Mouse (Mus musculus) heart, adult 8-10 months (tissue): ENCODE measurements around the gene Klf11. TPM values are rescaled to one million over a fixed set of nuclear protein-coding genes. Genes with fewer than 3 reads are reported as not detected.
"Not testable (repeated sequence)": the region's sequence is repeated elsewhere in the genome, so short reads cannot be mapped to it uniquely, and the experiment has no call there.

ENCODE experiments used
- DNase-seq: peaks from one replicate; pipeline ENCODE4 v3.0.0; 2022; ENCODE audit warnings: low spot score
- total RNA-seq, 4 experiments: library from RNA; stranded (reverse); gene quantifications; 2 replicates each; pipeline ENCODE4 v1.2.4; 2022

The Klf11 gene
- total RNA-seq, 4 experiments from 2014 or later, result 7.9 to 11.9 (median 11.1) TPM

DNA sequence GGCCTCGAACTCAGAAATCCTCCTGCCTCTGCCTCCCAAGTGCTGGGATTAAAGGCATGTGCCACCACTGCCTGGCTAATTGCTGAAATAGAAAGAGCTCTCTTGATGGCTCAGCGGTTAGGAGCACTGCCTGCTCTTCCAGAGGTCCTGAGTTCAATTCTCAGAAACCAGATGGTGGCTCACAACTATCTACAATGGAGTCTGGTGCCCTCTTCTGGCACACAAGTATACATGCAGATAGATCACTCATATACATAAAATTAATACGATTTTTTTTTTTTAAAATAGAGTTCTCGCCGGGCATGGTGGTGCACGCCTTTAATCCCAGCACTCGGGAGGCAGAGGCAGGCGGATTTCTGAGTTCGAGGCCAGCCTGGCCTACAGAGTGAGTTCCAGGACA, 50.5 kb downstream of the Klf11 start:
- DNase-seq, result not testable (repeated sequence)

DNA sequence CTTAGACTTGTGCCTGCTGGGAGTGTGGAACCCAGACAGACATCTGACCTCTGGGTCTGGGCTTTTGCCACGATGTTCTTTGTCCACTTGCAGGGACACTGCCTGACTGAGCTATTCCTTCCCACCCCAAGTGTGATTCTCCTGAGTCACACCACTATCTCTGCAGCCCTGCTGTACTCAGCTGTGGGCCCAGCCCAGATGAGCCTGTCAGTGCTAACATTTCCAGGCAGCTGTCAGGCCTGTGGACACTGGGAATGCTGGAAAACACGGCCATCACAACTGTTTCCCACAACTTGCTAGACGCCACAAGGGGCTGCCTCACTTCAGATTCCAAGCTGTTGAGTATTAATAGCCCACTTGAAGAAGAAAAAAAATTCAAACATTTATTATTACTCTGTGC, 51.9 kb downstream of the Klf11 start:
- no peak for DNase-seq

DNA sequence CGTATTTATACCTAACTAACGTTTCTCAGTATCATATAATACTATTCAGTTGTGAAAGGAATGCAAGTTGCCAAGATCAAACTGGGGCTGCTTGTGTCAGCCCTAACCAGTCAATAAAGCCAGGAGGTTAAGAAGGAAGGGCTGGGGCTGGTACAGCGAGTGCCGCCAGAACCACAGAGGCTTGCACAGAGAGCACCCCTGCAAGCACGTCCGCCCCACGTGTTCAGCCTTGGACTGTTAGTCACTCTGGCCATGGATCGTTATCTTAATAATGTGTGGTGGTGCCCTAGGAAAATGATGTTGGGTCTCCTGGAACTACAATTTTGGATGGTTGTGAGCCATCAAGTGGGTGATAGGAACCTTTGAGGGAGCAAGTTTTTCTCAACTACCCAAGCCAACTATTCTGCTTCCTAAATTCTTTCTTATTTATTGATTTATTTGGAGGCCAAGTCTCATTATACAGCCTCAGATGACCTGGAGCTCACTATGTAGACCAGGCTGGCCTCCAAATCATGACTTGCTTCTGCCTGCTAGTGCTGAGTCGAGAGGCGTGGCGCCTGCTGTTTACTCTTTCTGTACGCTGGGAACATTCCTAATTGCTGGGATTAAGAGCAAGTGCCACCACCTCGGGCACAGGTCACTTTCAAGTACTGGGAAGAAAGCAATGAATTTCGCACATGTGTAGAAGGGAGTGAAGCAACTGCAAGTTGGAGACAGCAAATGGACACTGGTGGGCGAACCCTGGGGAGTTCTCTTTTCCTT, 54.6 kb downstream of the Klf11 start:
- DNase-seq, result no peak

DNA sequence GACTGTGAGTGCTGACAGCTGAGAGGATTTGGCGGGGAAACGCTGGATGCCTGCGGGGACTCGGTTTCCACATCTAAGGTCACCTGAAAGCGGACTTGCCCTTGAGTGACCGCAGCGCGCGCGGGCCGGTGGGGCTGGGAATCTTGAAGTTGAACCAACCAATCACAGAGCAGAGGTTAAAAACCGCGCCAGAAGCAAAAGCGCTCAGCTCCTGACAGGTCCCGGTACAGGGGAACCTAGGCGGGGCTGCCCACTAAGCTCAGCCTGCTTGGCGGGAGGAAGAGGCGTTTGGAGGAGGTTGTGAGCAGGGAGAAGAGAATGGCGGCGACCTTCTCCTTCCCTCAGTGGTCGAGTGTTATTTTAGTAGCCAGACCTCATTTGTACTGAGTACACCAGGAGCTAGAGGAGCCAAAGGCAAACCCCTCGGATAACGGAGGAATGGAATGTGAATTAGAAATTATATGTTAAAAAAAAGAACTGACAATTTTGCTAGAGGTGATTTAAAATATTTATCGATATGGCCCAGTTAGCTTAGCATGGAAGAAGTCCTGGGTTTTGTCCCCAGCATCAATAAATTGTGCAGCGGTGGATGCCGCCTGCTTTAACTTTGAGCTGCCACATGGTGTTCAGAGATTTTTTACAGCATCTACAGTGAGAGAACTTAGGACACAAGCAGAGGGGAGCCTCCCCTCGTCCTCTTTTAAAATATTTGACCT, 55.8 kb downstream of the Klf11 start:
- DNase-seq, result no peak

DNA sequence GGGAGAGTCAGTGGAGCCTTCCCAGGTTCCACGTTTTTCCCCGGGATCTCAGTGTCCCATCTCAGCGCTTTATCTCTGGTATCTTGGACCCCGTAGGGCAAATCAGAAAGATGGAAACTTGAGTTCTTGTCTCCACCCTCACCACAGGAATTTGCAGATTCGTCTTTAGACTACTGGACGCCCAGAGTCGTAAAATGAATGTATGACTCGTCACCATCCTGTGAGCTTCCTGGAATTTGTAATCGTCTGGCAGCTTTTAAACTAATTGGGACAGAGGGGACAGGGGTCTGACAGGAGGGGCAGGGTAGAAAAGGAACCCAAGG, 56.4 kb downstream of the Klf11 start:
- no peak for DNase-seq

DNA sequence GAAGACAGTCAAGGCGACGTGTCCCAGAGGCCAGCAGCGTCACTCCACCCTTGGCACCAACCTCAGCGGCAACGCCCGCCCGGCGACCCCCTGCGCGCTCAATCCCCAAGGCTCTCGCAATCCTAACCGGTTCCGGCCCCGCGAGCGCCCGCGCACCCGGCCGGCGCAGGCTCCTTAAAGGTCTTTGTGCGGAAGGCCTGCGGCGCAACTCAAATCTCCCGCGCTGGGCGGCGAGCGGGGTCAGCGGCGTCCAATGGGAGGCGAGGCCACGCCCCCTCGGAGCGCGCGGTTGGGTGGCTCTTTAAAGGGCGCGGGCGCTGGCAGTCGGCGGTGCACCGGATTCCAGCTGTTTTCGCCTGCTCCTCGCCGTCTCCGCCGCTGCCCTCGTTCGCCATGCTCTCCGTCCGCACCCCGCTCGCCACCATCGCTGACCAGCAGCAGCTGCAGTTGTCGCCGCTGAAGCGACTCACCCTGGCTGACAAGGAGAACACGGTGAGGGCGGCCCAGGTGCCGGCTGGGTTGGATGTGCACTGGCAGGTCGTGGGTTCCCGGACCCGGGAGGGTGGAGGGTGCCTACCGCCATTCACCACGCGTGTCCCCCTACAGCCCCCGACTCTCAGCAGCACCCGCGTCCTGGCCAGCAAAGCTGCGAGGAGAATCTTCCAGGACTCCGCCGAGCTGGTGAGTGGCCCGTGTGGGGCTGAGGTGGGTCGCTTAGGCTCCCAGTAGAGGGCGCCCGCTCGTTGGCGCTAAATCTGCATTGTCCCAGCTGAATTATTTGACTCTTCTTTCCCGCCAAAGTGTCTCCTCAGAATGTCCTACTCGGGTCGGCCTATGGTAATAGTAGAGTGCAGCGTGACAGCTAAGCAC, 57.1 kb downstream of the Klf11 start, which contains the start of gene Rrm2:
Gene Rrm2 (plus strand): TSS at position 288 of the 870 bp plus-strand sequence.
- peak; percentile 88 for DNase-seq

DNA sequence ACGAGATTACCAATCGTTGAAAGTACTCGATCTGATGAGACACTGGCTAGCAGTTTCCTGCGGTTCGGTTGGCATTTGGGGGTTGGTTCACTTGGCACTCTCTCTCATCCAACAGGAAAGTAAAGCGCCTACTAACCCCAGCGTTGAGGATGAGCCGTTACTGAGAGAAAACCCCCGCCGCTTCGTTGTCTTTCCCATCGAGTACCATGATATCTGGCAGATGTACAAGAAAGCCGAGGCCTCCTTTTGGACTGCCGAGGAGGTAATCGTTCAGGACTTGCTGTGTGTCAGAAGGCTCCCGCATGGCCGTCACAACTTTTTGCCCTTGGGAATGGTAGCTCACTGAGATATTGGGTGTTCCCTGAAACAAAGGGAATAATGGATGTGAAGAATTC, 57.7 kb downstream of the Klf11 start:
- no peak for DNase-seq

DNA sequence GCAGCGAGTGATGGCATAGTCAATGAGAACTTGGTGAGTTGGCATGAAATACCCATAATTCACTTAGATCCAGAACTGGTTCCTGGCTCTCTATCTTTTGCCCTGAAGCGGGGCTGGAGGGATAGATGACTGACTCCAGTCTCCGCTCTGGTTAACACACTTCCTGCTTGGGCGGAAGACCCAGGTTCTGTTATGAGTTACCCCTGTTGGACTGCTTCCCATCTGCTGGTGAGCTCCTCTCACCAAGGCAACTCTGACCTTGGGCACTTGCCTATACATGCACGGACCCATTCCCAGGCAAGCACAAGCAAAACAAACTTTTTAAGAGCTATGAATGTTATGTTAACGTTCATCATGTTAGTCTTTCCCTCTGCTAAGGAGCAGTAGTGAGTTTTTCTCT, 58.3 kb downstream of the Klf11 start:
- DNase-seq, result no peak

DNA sequence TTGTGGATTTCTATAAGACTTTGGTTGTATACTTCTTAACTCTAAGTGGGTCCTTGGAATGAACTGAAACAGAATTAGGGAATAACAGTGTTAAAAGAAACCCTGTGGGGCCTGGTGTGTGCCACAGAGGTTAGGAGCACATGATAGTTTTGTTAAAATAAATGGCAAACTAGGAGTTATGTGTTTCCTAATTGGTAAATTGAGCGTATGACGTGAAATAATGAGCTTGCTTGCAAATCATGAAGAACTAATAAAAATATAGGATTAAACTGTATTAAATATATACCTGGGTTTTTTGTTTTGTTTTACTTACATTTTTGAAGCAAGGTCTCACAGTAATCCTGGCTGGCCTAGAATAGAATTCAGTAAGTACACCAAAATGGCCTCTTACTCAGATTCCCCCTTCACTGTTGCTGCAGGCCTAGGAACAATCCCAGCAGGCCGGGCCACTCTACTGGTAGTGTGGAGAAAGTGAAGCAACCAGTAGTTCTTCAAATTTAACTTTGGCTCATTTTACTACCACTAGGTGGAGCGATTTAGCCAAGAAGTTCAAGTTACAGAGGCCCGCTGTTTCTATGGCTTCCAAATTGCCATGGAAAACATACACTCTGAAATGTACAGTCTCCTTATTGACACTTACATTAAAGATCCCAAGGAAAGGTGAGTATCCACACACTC, 58.9 kb downstream of the Klf11 start:
- DNase-seq, result peak; percentile 86

DNA sequence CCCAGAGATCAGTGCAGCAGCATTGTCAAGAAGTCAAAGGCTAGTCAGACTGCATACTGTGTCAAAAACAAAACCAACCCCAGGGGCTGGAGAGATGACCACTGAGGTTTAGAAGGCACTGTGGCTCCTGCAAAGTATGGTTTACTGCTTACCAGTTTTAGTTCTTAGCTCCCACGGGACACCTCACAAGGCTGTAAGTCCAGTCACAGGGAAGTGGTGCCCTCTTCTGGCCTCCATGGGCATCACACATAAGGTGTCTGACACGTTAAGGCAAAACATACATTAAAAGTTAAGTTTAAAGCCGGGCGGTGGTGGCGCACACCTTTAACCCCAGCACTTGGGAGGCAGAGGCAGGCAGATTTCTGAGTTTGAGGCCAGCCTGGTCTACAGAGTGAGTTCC, 59.6 kb downstream of the Klf11 start:
- DNase-seq, result no peak

Other genes starting within 250 kb of the Klf11 start
- gene Taf1b, start 152.9 kb upstream of the Klf11 start, total RNA-seq, result 10 to 100 TPM in 2 of 4 experiments, 1 to 10 TPM in 2; 9.7 to 13.3 (median 10.0) TPM
- under 1 TPM; 0.32 to 0.87 (median 0.75) TPM for gene Grhl1, start 79.0 kb upstream of the Klf11 start, total RNA-seq
- 1 to 10 TPM; 3.3 to 5.6 (median 4.7) TPM for gene Cys1, start 30.5 kb downstream of the Klf11 start, total RNA-seq
- gene Rrm2, start 57.0 kb downstream of the Klf11 start, total RNA-seq, result 1 to 10 TPM; 1.3 to 3.3 (median 2.3) TPM
- gene Mboat2, start 179.6 kb downstream of the Klf11 start, total RNA-seq, result 10 to 100 TPM in 2 of 4 experiments, 1 to 10 TPM in 2; 9.6 to 13.6 (median 9.9) TPM